Mouse (Mus musculus): ENCODE measurements at regions not wholly inside any gene's neighbourhood (a gene's known extent, or its start where the extent isn't known, plus 50 kb on each side); places are given as distances from the start of the nearest gene placed in this dataset.
A peak's percentile ranks its signal among the peaks of the same experiment; 100 is the strongest.
"Not testable (repeated sequence)": the region's sequence is repeated elsewhere in the genome, so short reads cannot be mapped to it uniquely, and the experiment has no call there.

- DNase-seq = no peak
Observed at GRCm38 (mm10) chr8:90036436-90036835, 311.7 kb downstream of the Tox3 start.

- DNase-seq = peak; percentile 9
Observed at GRCm38 (mm10) chr8:90032572-90032971, 315.6 kb downstream of the Tox3 start.

GRCm38 (mm10) chr8:90031220-90031619, 316.9 kb downstream of the Tox3 start:
- no peak for DNase-seq

- DNase-seq = not testable (repeated sequence)
Observed at GRCm38 (mm10) chr8:90017958-90018357, 330.2 kb downstream of the Tox3 start.

GRCm38 (mm10) chr8:90013755-90014154, 334.4 kb downstream of the Tox3 start:
- DNase-seq = no peak

GRCm38 (mm10) chr8:90011682-90012409, 336.3 kb downstream of the Tox3 start:
- DNase-seq = no peak

GRCm38 (mm10) chr8:90009431-90009830, 338.7 kb downstream of the Tox3 start:
- DNase-seq = no peak

- peak; percentile 60 for DNase-seq
Observed at GRCm38 (mm10) chr8:90000899-90001640, 347.1 kb downstream of the Tox3 start.

GRCm38 (mm10) chr8:89993743-89994142, 354.4 kb downstream of the Tox3 start:
- no peak for DNase-seq

- DNase-seq = no peak
Observed at GRCm38 (mm10) chr8:89983859-89984258, 364.3 kb downstream of the Tox3 start.

GRCm38 (mm10) chr8:89982551-89982950, 365.6 kb downstream of the Tox3 start:
- DNase-seq = no peak

- no peak for DNase-seq
Observed at GRCm38 (mm10) chr8:89981320-89981719, 366.8 kb downstream of the Tox3 start.

- DNase-seq = no peak
Observed at GRCm38 (mm10) chr8:89980441-89980840, 367.7 kb downstream of the Tox3 start.

- no peak for DNase-seq
Observed at GRCm38 (mm10) chr8:89962799-89963198, 385.3 kb downstream of the Tox3 start.

- no peak for DNase-seq
Observed at GRCm38 (mm10) chr8:89957486-89957885, 390.7 kb downstream of the Tox3 start.

GRCm38 (mm10) chr8:89956482-89957020, 391.6 kb downstream of the Tox3 start:
- DNase-seq = no peak

GRCm38 (mm10) chr8:89938836-89939235, 409.3 kb downstream of the Tox3 start:
- DNase-seq = peak; percentile 79

- DNase-seq = no peak
Observed at GRCm38 (mm10) chr8:89934521-89934920, 413.6 kb downstream of the Tox3 start.

GRCm38 (mm10) chr8:89926666-89927232, 421.4 kb downstream of the Tox3 start:
- DNase-seq = peak; percentile 38

- DNase-seq = not testable (repeated sequence)
Observed at GRCm38 (mm10) chr8:89924697-89925096, 423.4 kb downstream of the Tox3 start.

- peak; percentile 57 for DNase-seq
Observed at GRCm38 (mm10) chr8:89914076-89914475, 434.1 kb downstream of the Tox3 start.

- DNase-seq = no peak
Observed at GRCm38 (mm10) chr8:89906200-89906599, 441.9 kb downstream of the Tox3 start.

- DNase-seq = no peak
Observed at GRCm38 (mm10) chr8:89905588-89905987, 442.6 kb downstream of the Tox3 start.

- peak; percentile 55 for DNase-seq
Observed at GRCm38 (mm10) chr8:89903346-89903745, 444.8 kb downstream of the Tox3 start.
